Mouse (Mus musculus) C2C12 (cell line): ENCODE measurements around the gene Gng7.

ENCODE experiments used
- CEBPB ChIP-seq: IDR thresholded peaks from one replicate; pipeline ENCODE4 v1.6.1; 2011; ENCODE audit warnings: low read depth, mild to moderate bottlenecking, control low read depth, moderate library complexity
- CTCF ChIP-seq: IDR thresholded peaks from one replicate; pipeline ENCODE4 v1.5.1; 2011; ENCODE audit not compliant: control insufficient read depth, insufficient read depth, insufficient read length
- MAX ChIP-seq: IDR thresholded peaks from one replicate; pipeline ENCODE4 v1.6.1; 2011; ENCODE audit warnings: mild to moderate bottlenecking, control low read depth
- MYOD1 ChIP-seq: IDR thresholded peaks from one replicate; pipeline ENCODE4 v1.6.1; 2011; ENCODE audit warnings: low read depth; ENCODE audit not compliant: control insufficient read depth, insufficient read length
- MYOG ChIP-seq: IDR thresholded peaks from one replicate; pipeline ENCODE4 v1.6.1; 2011; ENCODE audit not compliant: control insufficient read depth, insufficient read length; ENCODE audit errors: extremely low read depth
- USF1 ChIP-seq: IDR thresholded peaks from one replicate; pipeline ENCODE4 v1.6.1; 2011; ENCODE audit warnings: low read depth, mild to moderate bottlenecking, control low read depth, moderate library complexity

GRCm38 (mm10) chr10:80900318-80901247 lies 114.2 kb downstream of the Gng7 start, which contains the start of gene Timm13:
- TF ChIP-seq CTCF, result no peak
- no peak for TF ChIP-seq MYOD1
- no peak for TF ChIP-seq USF1
- no peak for TF ChIP-seq MAX
- no peak for TF ChIP-seq CEBPB
- TF ChIP-seq MYOG, result no peak
